Mouse (Mus musculus) mesoderm, embryonic 11.5 days (tissue): ENCODE measurements around the gene Fgd6.

Source experiments
- DNase-seq: peaks from one replicate; pipeline ENCODE4 v3.0.0-alpha.2; 2012; ENCODE audit warnings: low read depth, low spot score

Gene Fgd6

GRCm38 (mm10) chr10:94045301-94045700, 9.5 kb downstream of the Fgd6 start:
- no peak for DNase-seq

- DNase-seq, result no peak
Measured at GRCm38 (mm10) chr10:94047024-94047423, 11.2 kb downstream of the Fgd6 start.

- no peak for DNase-seq
Measured at GRCm38 (mm10) chr10:94047845-94048559, 12.2 kb downstream of the Fgd6 start.

- no peak for DNase-seq
Measured at GRCm38 (mm10) chr10:94049121-94049520, 13.3 kb downstream of the Fgd6 start.

GRCm38 (mm10) chr10:94050736-94051135, 14.9 kb downstream of the Fgd6 start:
- DNase-seq, result no peak

GRCm38 (mm10) chr10:94056487-94056886, 20.7 kb downstream of the Fgd6 start:
- DNase-seq, result no peak

GRCm38 (mm10) chr10:94059618-94060055, 23.8 kb downstream of the Fgd6 start:
- no peak for DNase-seq

GRCm38 (mm10) chr10:94060190-94060589, 24.4 kb downstream of the Fgd6 start:
- DNase-seq, result no peak

GRCm38 (mm10) chr10:94062357-94062756, 26.6 kb downstream of the Fgd6 start:
- DNase-seq, result no peak

- no peak for DNase-seq
Measured at GRCm38 (mm10) chr10:94066896-94067295, 31.1 kb downstream of the Fgd6 start.

GRCm38 (mm10) chr10:94068701-94069100, 32.9 kb downstream of the Fgd6 start:
- no peak for DNase-seq

- DNase-seq, result no peak
Measured at GRCm38 (mm10) chr10:94071641-94072040, 35.8 kb downstream of the Fgd6 start.

GRCm38 (mm10) chr10:94072261-94072915, 36.6 kb downstream of the Fgd6 start:
- DNase-seq, result no peak

- peak; percentile 37 for DNase-seq
Measured at GRCm38 (mm10) chr10:94072916-94073465, 37.2 kb downstream of the Fgd6 start.

GRCm38 (mm10) chr10:94076966-94077825, 41.4 kb downstream of the Fgd6 start:
- DNase-seq, result no peak

- no peak for DNase-seq
Measured at GRCm38 (mm10) chr10:94080740-94081139, 44.9 kb downstream of the Fgd6 start.

GRCm38 (mm10) chr10:94082040-94082734, 46.4 kb downstream of the Fgd6 start:
- no peak for DNase-seq

- no peak for DNase-seq
Measured at GRCm38 (mm10) chr10:94086315-94086714, 50.5 kb downstream of the Fgd6 start.

GRCm38 (mm10) chr10:94087367-94088077, 51.7 kb downstream of the Fgd6 start:
- no peak for DNase-seq

- no peak for DNase-seq
Measured at GRCm38 (mm10) chr10:94090032-94090431, 54.2 kb downstream of the Fgd6 start.

GRCm38 (mm10) chr10:94093534-94093933, 57.7 kb downstream of the Fgd6 start:
- DNase-seq, result peak; percentile 72
